Mouse (Mus musculus): ENCODE measurements around the gene Lpcat4.

Gene Lpcat4

DNA sequence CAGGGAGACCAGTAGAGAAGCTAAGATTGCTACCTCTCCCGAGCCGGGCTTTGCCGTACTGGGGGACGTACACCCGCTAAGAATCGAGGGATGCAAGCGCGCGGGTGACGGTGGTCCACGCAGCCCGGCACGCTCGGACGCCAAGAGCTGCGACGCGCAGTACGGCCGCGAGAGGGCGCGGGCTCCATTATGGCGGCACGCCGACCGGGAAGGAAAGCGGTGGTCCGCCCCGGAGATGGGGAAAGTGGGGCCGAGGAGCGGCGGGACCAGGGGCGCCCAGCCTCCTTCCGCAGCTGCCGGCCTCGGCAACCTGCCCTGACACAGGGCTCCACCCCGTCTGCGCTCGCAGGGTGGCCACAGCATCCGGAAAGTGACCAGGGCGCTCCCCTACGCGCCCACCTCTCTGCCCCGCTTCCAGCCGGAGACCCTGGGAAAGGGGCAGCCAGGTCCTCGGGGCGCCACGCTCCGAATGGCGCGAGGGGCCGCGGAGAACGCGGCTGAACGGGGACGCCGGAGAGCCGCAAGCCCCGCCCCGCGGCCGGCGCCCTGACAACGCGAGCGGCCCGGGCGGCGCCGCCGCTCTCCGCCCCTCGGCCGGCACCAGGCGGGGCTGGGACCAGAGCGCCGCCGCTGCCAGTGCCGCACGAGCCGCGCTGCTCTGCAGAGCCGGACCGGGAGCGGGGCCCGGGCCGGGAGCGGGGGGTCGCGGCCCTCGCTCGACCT lies at the start of gene Lpcat4:
Lpcat4 (plus strand) TSS at position 257 of the 723 bp plus-strand sequence.
- peak; percentile 91 for DNase-seq

- DNase-seq, result peak; percentile 60
These were observed 42.4 kb upstream of the Lpcat4 start for GRCm38 (mm10) chr2:112196859-112197258.

GRCm38 (mm10) chr2:112203056-112203455 lies 36.2 kb upstream of the Lpcat4 start:
- no peak for DNase-seq

DNA sequence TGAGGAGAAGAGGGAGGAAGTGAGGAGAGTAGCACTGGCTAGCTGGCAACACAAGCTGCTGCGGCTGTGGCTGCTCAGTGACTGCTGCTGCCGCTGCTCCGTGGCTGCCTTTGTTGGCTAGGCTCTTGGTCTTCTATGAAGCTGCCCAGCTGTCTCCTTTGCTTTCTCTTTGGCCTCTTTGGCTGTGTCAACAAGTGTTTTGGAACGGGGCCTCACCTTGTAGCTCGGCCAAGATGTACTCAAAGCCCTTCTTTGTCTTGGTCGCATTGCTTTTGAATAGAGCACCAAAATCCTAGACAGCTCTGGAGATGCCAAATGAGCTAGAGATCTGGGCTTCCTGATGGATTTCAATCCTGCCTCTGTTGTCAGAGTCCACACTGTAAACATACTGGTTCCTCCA lies 29.1 kb upstream of the Lpcat4 start:
- peak; percentile 56 for DNase-seq

- DNase-seq, result no peak
These were observed 28.6 kb upstream of the Lpcat4 start for GRCm38 (mm10) chr2:112210699-112211098.

DNA sequence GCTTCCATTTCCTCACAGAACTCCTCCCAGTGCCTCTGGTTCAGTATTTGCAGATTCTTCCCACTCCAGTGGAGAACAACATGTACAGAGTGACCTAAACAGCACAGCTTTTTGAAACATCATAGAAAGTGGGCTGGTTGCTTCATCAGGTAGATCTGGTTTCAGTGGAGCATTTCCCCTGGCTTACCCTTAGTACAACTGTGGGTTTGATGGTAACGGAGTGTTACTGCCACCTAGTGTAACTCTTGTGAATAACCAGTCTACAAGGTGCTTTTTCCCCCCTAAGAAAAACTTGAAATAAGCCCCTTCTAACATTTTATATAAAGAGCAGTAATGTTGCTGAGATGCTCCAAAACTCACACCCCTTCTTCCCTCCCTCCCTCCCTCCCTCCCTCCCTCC lies 23.3 kb upstream of the Lpcat4 start:
- peak; percentile 9 for DNase-seq

- no peak for DNase-seq
These were observed 21.7 kb upstream of the Lpcat4 start for GRCm38 (mm10) chr2:112217614-112218013.

- no peak for DNase-seq
These were observed 18.4 kb upstream of the Lpcat4 start for GRCm38 (mm10) chr2:112220880-112221279.

DNA sequence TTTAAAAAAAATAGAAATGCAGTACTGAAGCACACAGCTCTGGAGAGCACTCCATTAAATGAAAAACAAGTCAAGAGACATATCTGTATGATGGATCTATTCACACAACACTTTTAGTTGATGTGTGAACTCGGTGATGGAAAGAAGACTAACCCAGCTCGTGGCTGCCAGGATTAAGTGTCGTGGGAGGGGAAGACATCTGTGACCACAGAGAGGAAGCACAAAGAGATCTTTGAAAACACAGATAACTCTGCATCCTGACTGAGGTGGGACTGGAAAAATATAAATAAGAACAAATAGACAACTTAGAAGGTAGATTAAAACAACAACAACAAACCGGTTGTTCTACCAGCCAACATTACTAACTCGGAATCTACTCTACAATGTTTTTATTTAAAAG lies 16.7 kb upstream of the Lpcat4 start:
- DNase-seq, result no peak

DNA sequence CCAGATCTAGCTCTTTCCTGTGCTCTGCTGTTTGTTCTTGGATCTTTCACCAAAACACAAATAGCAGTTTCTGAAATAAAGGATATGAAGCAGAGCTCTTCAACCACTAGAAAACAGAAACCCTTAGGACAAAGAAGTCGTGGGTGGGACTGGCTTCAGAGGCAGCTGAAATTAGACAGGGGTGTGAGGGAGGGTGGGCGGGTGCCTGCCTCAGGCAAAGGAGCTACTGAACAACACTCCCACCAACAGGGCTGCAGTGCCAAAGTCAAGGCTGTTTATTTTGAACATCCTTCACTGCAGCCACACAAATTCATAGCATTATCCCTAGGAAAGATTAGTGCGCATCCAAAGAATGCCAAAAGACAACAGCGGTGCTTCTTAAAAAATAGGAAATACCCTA lies 14.9 kb upstream of the Lpcat4 start:
- DNase-seq, result no peak

- DNase-seq, result no peak
These were observed 6.6 kb upstream of the Lpcat4 start for GRCm38 (mm10) chr2:112232623-112233022.

DNA sequence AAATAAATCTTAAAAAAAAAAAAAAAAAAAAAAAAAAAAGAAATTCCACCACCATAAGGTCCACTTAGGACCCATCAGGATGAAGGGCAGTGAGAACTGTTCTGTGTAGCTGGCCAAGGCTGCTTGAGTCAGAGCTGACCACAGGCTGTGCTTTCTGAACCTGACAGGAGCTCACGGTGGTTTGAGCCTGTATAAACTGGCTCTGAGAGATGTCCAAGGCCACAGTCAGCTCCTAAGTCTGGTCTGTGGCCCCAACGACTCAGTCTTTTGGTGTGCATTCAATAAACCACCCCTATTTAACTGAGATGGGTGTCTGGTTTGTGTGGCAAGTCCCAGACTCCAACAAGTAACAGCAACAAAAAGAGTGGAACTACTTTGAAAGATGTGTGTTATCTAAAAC lies 2.6 kb upstream of the Lpcat4 start:
- DNase-seq, result no peak

DNA sequence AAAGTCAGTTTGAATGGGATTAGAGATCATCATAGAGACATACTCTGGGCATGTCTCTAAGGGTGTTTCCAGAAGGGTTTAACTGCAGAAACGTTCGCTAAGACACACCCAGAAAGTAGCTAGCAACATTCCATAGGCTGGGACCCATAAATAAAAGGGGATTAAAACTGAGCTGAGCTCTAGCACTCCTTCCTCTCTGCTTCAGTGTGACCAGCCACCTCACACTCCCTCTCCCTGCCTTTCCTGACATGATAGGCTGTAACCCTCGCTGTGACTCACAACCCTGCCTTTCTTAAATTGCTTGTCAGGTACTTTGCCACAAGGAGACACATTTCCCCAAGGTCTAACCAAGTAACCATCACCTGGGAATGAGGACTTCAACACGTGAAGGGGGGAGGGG lies 1.3 kb upstream of the Lpcat4 start:
- DNase-seq, result no peak

GRCm38 (mm10) chr2:112239935-112240721 lies 860 bp downstream of the Lpcat4 start:
- no peak for DNase-seq

DNA sequence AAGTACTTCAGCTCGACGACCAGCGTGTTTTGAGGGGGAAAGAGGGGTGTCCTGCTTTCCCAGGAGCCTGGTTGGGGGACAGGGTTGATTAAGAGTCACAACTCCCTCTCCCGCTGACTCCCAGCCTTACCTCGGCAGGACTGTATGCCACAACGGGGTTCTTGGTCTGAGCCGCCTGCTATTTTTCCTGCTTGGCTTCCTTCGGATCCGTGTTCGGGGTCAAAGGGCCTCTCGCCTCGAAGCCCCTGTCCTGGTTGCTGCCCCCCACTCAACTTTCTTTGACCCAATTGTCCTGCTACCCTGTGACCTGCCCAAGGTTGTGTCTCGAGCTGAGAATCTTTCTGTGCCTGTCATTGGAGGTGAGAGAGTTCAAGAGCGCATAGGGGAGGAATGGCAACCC lies 2.5 kb downstream of the Lpcat4 start:
- DNase-seq, result no peak

DNA sequence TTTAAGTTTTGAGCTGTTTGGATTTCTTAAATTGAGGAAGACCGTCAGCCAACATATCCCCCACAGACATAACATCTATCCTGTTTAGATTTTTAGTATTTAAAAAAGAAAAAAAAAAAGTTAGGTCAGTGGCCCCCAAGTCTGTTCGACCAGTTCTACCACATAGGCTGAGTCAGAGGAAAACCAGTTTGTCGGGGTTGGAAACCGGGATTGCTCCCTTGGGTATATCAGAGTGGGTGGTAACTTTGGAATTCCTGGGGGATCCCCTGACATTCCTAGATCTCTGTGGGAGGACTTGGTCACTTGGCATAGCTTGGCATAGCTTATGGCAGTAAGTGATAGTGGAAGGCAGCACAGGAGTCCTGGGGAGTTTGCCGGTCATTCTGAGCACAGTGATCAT lies 6.0 kb downstream of the Lpcat4 start:
- no peak for DNase-seq

DNA sequence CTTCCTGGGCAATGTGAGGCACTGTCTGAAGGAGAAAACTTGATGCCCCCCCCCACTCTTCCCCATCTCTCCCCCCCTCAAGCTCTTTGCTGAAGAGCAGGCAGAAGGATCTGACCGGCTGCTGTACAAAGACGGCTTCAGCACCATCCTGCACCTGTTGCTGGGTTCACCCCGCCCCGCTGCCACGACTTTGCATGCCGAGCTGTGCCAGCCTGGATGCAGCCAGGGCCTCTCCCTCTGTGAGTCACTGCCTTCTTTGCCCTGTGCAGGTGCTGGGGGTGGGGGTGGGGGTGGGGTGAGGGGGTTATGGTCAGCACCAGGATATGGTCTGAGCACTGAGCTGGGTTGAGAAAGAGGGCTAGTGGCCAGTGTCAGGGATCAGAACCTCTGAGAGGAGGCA lies 6.9 kb downstream of the Lpcat4 start:
- no peak for DNase-seq

- no peak for DNase-seq
These were observed 8.1 kb downstream of the Lpcat4 start for GRCm38 (mm10) chr2:112247323-112247722.

DNA sequence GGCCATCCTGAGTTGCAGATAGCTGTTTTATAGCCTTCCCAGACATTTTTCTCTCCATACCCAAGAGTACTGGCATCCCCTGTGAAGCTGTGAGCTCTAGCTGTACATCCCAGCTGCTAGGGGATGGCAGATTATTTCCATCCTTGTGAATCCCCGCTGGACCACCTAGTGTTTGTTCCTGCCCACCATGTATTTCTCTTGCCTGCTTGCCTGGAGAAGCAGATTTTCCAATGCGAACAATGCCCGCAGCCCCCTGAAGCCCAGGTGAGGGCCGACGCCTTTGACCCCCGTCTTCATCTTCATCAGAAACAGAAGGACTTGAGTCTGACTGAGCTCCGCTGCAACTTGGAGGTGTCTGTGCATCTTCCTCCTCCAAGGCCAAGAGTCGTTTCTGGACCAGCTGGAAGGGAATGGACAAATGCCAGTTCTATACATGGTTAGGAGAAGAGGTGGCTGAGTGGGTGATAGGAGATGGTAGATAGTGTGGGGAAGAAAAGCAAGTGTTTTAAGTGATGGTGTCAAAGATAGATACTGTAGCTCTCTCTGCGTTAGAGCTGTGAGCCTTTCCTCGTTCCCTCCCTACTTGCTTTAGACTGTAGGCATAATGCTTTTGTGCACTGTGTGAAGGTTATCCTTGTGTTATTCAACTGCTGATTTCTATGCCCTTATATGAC lies 10.6 kb downstream of the Lpcat4 start:
- no peak for DNase-seq

GRCm38 (mm10) chr2:112254675-112255515 lies 15.6 kb downstream of the Lpcat4 start:
- DNase-seq, result no peak

DNA sequence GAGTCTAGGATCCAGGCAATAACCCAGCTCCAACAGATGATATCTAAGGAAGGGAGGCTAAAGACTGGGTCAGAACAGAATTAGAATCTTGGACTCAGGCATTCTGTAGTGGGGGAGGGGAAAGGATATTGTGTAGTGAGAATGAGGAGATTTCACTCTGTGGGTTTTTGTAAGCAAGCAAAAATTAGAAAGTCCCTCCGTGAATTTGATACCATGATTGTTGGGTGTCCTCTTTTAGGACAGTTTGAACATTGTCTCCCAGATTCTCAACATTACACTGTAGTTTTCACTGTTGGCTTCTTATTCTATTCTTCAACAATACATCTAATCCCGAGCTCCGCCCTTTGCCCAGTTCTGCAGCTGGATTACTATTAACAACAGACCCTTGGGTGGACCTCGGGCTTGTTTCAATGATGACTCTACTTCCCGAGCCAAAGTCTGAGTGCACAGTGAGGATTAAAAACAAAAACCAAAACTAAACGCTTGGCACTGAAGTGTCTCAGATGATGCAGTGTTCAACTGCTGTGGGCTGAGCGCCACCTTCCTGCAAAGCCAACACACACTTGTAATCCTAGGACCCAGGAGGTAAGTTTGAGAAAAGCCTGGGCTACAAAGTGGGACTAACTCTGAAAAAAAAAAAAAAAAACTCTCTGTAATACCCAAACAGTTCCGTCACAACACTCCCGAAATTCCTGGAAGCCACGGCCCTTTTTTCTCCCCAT lies 20.1 kb downstream of the Lpcat4 start, which contains the start of gene Nutm1:
Nutm1 (minus strand) TSS at position 51 of the 722 bp plus-strand sequence.
- no peak for DNase-seq
